Mouse (Mus musculus): ENCODE measurements around the gene Ghitm. TPM values are rescaled to one million over a fixed set of nuclear protein-coding genes. Genes with fewer than 3 reads are reported as not detected.

The Ghitm gene
- polyA plus RNA-seq, 1 experiment from 2014 or later = 189 TPM

GRCm38 (mm10) chr14:37094436-37094835 is 40.6 kb downstream of the Ghitm start:
- 50% methylated on average over 6 of the region's 6 CpGs for WGBS
- H3K4me1 ChIP-seq (ENCODE audit: control insufficient read depth, insufficient read depth, low read length) = no peaks in the 10 kb centered on the region; the same call in 1 of the 2 replicates
- no peaks in the 10 kb centered on the region for H3K36me3 ChIP-seq (ENCODE audit: control insufficient read depth, insufficient read depth, low read length)
- no peak for ATAC-seq
- H3K9me3 ChIP-seq (replicated peaks; ENCODE audit: control insufficient read depth, low read length) = no peaks in the 10 kb centered on the region
- no peak overlapping the region for H3K9ac ChIP-seq (ENCODE audit: low read length)
- no peaks in the 10 kb centered on the region for H3K27me3 ChIP-seq (replicated peaks; ENCODE audit: control insufficient read depth, insufficient read depth, low read length)
- no peak overlapping the region for H3K4me2 ChIP-seq (ENCODE audit: low read length)
- no peak overlapping the region for H3K4me3 ChIP-seq (ENCODE audit: low read depth, low read length)
- no peak overlapping the region for H3K27ac ChIP-seq (ENCODE audit: low read depth, low read length)
- DNase-seq (ENCODE audit: low spot score) = no peak

- ATAC-seq = no peak
- DNase-seq (ENCODE audit: low spot score) = no peak
- Histone ChIP-seq H3K4me1 (ENCODE audit: control insufficient read depth, insufficient read depth, low read length) (no peaks in the 10 kb centered on the region), H3K36me3 (ENCODE audit: control insufficient read depth, insufficient read depth, low read length) (no peaks in the 10 kb centered on the region), H3K27ac (ENCODE audit: low read depth, low read length) (no peak overlapping the region), H3K9ac (ENCODE audit: low read length) (no peak overlapping the region), H3K27me3 (replicated peaks; ENCODE audit: control insufficient read depth, insufficient read depth, low read length) (no peaks in the 10 kb centered on the region), H3K4me2 (ENCODE audit: low read length) (no peak overlapping the region), H3K9me3 (replicated peaks; ENCODE audit: control insufficient read depth, low read length) (no peaks in the 10 kb centered on the region), H3K4me3 (ENCODE audit: low read depth, low read length) (no peak overlapping the region)
- 13% methylated on average over 4 of the region's 4 CpGs for WGBS
Measured at GRCm38 (mm10) chr14:37083755-37084154, 51.3 kb downstream of the Ghitm start.

GRCm38 (mm10) chr14:37080724-37081123 is 54.3 kb downstream of the Ghitm start:
- WGBS = 85% methylated on average over 1 of the region's 1 CpGs
- Histone ChIP-seq H3K4me2 (ENCODE audit: low read length) (no peak overlapping the region), H3K27ac (ENCODE audit: low read depth, low read length) (no peak overlapping the region), H3K36me3 (ENCODE audit: control insufficient read depth, insufficient read depth, low read length) (no peaks in the 10 kb centered on the region), H3K27me3 (replicated peaks; ENCODE audit: control insufficient read depth, insufficient read depth, low read length) (no peaks in the 10 kb centered on the region), H3K9me3 (replicated peaks; ENCODE audit: control insufficient read depth, low read length) (no peaks in the 10 kb centered on the region), H3K4me3 (ENCODE audit: low read depth, low read length) (no peak overlapping the region), H3K9ac (ENCODE audit: low read length) (no peak overlapping the region), H3K4me1 (ENCODE audit: control insufficient read depth, insufficient read depth, low read length) (no peaks in the 10 kb centered on the region)
- ATAC-seq (no peak), DNase-seq (ENCODE audit: low spot score) (no peak)

Other genes starting within 250 kb of the Ghitm start
- gene Ccser2, start 166.5 kb downstream of the Ghitm start, polyA plus RNA-seq (2014; fragmentation: Nextera tagmentation; extraction: Ambion mirVana) = 53.1 and 64.5 TPM in 2 replicates
- not detected in 2 replicates for gene Rgr, start 86.3 kb downstream of the Ghitm start, polyA plus RNA-seq (2014; fragmentation: Nextera tagmentation; extraction: Ambion mirVana)
- gene Lrit1, start 80.4 kb downstream of the Ghitm start, polyA plus RNA-seq (2014; fragmentation: Nextera tagmentation; extraction: Ambion mirVana) = not detected in 2 replicates
- not detected in 2 replicates for gene Lrit2, start 67.3 kb downstream of the Ghitm start, polyA plus RNA-seq (2014; fragmentation: Nextera tagmentation; extraction: Ambion mirVana)
- 3.1 and 4.6 TPM in 2 replicates for gene Cdhr1, start 36.9 kb downstream of the Ghitm start, polyA plus RNA-seq (2014; fragmentation: Nextera tagmentation; extraction: Ambion mirVana)
- gene 2610528A11Rik, start 21.2 kb downstream of the Ghitm start, polyA plus RNA-seq (2014; fragmentation: Nextera tagmentation; extraction: Ambion mirVana) = 0.51 TPM in 1 of 2 replicates, not detected in the other